Comparison of ENCODE assay signal across 9 mouse cellular contexts in the genomic region with DNA sequence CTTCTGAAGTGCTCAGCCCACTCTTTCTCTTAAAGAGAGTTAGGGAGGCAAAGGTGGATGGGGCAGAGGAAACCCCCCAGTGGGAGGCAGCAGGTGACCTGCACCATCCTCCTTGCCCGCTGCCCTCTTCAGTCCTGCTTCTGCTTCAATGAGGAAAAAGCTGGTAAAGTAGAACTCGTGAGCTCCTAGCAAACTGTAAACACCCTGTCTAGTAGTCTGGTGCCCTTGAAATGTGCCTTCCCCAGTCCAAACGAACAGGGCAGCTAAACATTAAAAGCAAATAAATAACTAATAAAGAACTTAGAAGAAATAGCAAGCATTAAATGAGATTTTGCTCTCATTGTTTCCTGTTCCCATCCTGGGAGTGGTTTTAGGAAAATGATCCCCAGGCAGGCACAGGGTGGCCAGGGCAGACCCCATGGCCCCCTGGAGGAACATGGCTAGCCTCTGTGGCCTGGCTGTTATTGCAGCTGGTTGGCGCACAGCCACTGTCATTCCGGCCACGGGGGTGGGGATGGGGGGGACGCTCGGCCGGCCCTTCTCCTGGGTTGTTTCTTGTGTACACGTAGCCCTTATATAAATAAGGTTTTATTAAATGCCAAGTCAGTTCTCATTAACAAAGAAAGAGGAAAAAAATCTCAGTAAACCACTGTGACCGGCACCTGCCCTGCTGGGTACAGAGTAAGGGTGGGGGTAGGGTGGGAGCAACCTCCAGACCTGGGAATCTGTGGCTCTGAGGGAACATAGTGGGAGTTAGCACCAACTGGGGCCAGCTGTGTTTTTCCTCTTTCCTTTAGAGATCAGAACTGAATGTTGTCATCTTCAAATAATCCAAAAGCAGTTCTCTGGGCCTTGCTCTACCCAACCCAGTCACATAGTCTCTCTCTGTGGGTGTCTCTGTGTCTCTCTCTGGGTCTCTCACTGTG. TPM values are rescaled to one million over a fixed set of nuclear protein-coding genes. Genes with fewer than 3 reads are reported as not detected.
A peak's percentile ranks its signal among the peaks of the same experiment; 100 is the strongest.
DNase-seq lines count a peak whose midpoint lies in the region; ATAC-seq lines count a peak whose summit lies in the region.
"Had no signal": no experiment of that assay in that cellular context is flagged by ENCODE, and none has a peak within 500 bp of the region (broad histone marks: within the 10 kb centered on the region; RNA-seq: fewer than 3 reads in every experiment).

No protein-coding gene starts in this region.

- WGBS in lung, embryonic 15.5 days: 27% methylated on average over 11 of the region's 11 CpGs
- WGBS in heart, embryonic 13.5 days: 64% methylated on average over 11 of the region's 11 CpGs

- H3K36me3 ChIP-seq in lung, embryonic 15.5 days: no peaks in the 10 kb centered on the region
- H3K36me3 ChIP-seq in heart, embryonic 13.5 days: no peaks in the 10 kb centered on the region

- ATAC-seq in lung, embryonic 15.5 days (ENCODE audit: borderline replicate concordance, extremely low read depth, low FRiP score, low TSS enrichment): 0 out of 2 replicates have a peak, but pooled peaks have one; percentile 35
- no peak for ATAC-seq in heart, embryonic 13.5 days (ENCODE audit: extremely low read depth, insufficient number of reproducible peaks, low FRiP score, low TSS enrichment)
- ATAC-seq in inflammation-experienced regulatory T-cells, adult 6 months: no peak
- ATAC-seq in megakaryocyte progenitor cell, adult 5-6 weeks (replicated peaks; ENCODE audit: poor library complexity): no peak

- no peak overlapping the region for H3K4me2 ChIP-seq in lung, embryonic 15.5 days
- no peak overlapping the region for H3K4me2 ChIP-seq in heart, embryonic 13.5 days

- no peak overlapping the region for H3K9ac ChIP-seq in lung, embryonic 15.5 days
- H3K9ac ChIP-seq in heart, embryonic 13.5 days: no peak overlapping the region

- H3K27ac ChIP-seq in lung, embryonic 15.5 days: peak overlapping the region; percentile 65
- H3K27ac ChIP-seq in heart, embryonic 13.5 days (replicated peaks): peak overlapping the region; percentile 88

- no peaks in the 10 kb centered on the region for H3K27me3 ChIP-seq in lung, embryonic 15.5 days
- no peaks in the 10 kb centered on the region for H3K27me3 ChIP-seq in heart, embryonic 13.5 days (replicated peaks)

- DNase-seq in lung, adult 18-20 months: no peak
- peak; percentile 86 for DNase-seq in kidney, adult 11 months
- peak; percentile 48 to 71 for DNase-seq in lung, postnatal 4 days
- DNase-seq: thymus, postnatal 4 days had no signal

- peaks cover 32% of the 10 kb centered on the region for H3K4me1 ChIP-seq in lung, embryonic 15.5 days
- H3K4me1 ChIP-seq in heart, embryonic 13.5 days: peaks cover 35% of the 10 kb centered on the region

- no peak overlapping the region for H3K4me3 ChIP-seq in lung, embryonic 15.5 days
- no peak overlapping the region for H3K4me3 ChIP-seq in heart, embryonic 13.5 days

- no peaks in the 10 kb centered on the region for H3K9me3 ChIP-seq in lung, embryonic 15.5 days
- H3K9me3 ChIP-seq in heart, embryonic 13.5 days: no peaks in the 10 kb centered on the region

RNA-seq across cellular contexts. Expression of gene Abca4, which starts 28.7 kb away (rescaled TPM):
- polyA plus RNA-seq in lung, embryonic 15.5 days (2015; fragmentation: Nextera tagmentation; extraction: Ambion mirVana): 1.3 and 1.5 TPM in 2 replicates
- 2.4 and 2.5 TPM in 2 replicates for polyA plus RNA-seq in heart, embryonic 13.5 days (2015; fragmentation: Nextera tagmentation; extraction: Ambion mirVana)
- polyA plus RNA-seq in inflammation-experienced regulatory T-cells, adult 6 months (2017; shearing (Covaris generic)): not detected
- 0.07 and 0.17 TPM in 2 replicates for total RNA-seq in megakaryocyte progenitor cell, adult 5-6 weeks (2015)
- 0.12 and 0.30 TPM in 2 replicates for total RNA-seq in megakaryocyte progenitor cell, adult 5-6 weeks (2017)
- total RNA-seq: neutrophil, adult 5-6 weeks had no signal

Comparison
In these comparisons a context has a peak if more than half of its experiments do, and no peak if none do; other contexts are left out.
1. DNase-seq: peak in kidney, adult 11 months (single experiment) and lung, postnatal 4 days (2 of 2); none in lung, adult 18-20 months (0 of 2).